Mouse (Mus musculus): ENCODE data around the gene Sell. TPM values are rescaled to one million over a fixed set of nuclear protein-coding genes. Genes with fewer than 3 reads are reported as not detected.

The Sell gene
- polyA plus RNA-seq, 1 experiment from 2014 or later: 0.93 TPM

GRCm38 (mm10) chr1:164071111-164071510, 9.3 kb downstream of the Sell start:
- no peak overlapping the region for H3K9ac ChIP-seq (ENCODE audit: low read depth, low read length)
- H3K4me2 ChIP-seq (ENCODE audit: low read depth, low read length): no peak overlapping the region
- WGBS: 74% methylated on average over 7 of the region's 7 CpGs
- no peaks in the 10 kb centered on the region for H3K36me3 ChIP-seq (ENCODE audit: control insufficient read depth, insufficient read depth, low read length)
- no peaks in the 10 kb centered on the region for H3K27me3 ChIP-seq (replicated peaks; ENCODE audit: control insufficient read depth, insufficient read depth, low read length)
- H3K9me3 ChIP-seq (ENCODE audit: control insufficient read depth, low read length): no peaks in the 10 kb centered on the region
- no peaks in the 10 kb centered on the region for H3K4me1 ChIP-seq (ENCODE audit: control insufficient read depth, insufficient read depth, low read length)
- H3K27ac ChIP-seq (ENCODE audit: low read length): no peak overlapping the region
- no peak for ATAC-seq
- H3K4me3 ChIP-seq (ENCODE audit: low read length): no peak overlapping the region

DNA sequence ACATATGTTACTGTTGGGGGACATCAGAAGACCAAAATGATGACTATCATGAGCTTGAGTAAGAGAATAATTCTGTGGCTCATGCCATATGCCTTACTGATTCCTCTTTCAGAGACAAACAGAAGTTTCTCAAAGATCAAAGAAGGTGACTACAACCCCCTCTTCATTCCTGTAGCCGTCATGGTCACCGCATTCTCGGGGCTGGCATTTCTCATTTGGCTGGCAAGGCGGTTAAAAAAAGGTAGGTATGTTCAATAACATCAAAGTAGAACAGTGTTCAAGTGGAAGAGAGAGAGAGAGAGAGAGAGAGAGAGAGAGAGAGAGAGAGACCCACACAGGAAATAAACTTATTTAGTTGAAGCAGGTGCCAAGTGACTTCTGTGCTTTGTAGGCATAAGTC, 10.2 kb downstream of the Sell start:
- Histone ChIP-seq H3K4me3 (ENCODE audit: low read length) (no peak overlapping the region), H3K4me1 (ENCODE audit: control insufficient read depth, insufficient read depth, low read length) (no peaks in the 10 kb centered on the region), H3K36me3 (ENCODE audit: control insufficient read depth, insufficient read depth, low read length) (no peaks in the 10 kb centered on the region), H3K27ac (ENCODE audit: low read length) (no peak overlapping the region), H3K9me3 (ENCODE audit: control insufficient read depth, low read length) (no peaks in the 10 kb centered on the region), H3K27me3 (replicated peaks; ENCODE audit: control insufficient read depth, insufficient read depth, low read length) (no peaks in the 10 kb centered on the region), H3K4me2 (ENCODE audit: low read depth, low read length) (no peak overlapping the region), H3K9ac (ENCODE audit: low read depth, low read length) (no peak overlapping the region)
- 94% methylated on average over 4 of the region's 4 CpGs for WGBS
- no peak for ATAC-seq

DNA sequence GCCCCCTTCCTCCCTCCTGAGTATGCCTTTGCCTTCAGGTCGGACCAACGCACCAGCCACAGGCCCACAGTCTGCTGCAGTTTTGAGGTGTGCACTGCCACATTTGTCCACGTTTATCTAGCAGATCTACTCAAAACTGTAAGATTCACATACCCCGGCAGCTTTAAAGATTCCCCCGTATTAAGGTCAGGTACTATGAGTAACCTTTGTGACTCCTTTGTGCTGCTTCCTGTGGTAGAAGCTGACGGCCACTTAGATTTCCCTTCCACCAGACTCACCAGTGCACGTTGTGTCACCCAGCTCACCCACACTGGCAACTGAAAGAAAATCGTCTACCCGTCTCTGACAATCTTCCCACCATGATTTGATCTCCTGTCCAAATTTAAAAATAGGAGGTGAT, 11.3 kb downstream of the Sell start:
- ATAC-seq: no peak
- H3K27ac ChIP-seq (ENCODE audit: low read length): no peak overlapping the region
- H3K9ac ChIP-seq (ENCODE audit: low read depth, low read length): no peak overlapping the region
- no peaks in the 10 kb centered on the region for H3K27me3 ChIP-seq (replicated peaks; ENCODE audit: control insufficient read depth, insufficient read depth, low read length)
- H3K4me1 ChIP-seq (ENCODE audit: control insufficient read depth, insufficient read depth, low read length): no peaks in the 10 kb centered on the region
- H3K9me3 ChIP-seq (ENCODE audit: control insufficient read depth, low read length): no peaks in the 10 kb centered on the region
- H3K36me3 ChIP-seq (ENCODE audit: control insufficient read depth, insufficient read depth, low read length): no peaks in the 10 kb centered on the region
- H3K4me2 ChIP-seq (ENCODE audit: low read depth, low read length): no peak overlapping the region
- H3K4me3 ChIP-seq (ENCODE audit: low read length): no peak overlapping the region
- 82% methylated on average over 9 of the region's 9 CpGs for WGBS

GRCm38 (mm10) chr1:164073803-164074202, 12.0 kb downstream of the Sell start:
- H3K27me3 ChIP-seq (replicated peaks; ENCODE audit: control insufficient read depth, insufficient read depth, low read length): no peaks in the 10 kb centered on the region
- no peaks in the 10 kb centered on the region for H3K4me1 ChIP-seq (ENCODE audit: control insufficient read depth, insufficient read depth, low read length)
- H3K27ac ChIP-seq (ENCODE audit: low read length): no peak overlapping the region
- no peak overlapping the region for H3K4me3 ChIP-seq (ENCODE audit: low read length)
- no peak overlapping the region for H3K9ac ChIP-seq (ENCODE audit: low read depth, low read length)
- no peak overlapping the region for H3K4me2 ChIP-seq (ENCODE audit: low read depth, low read length)
- no peak for ATAC-seq
- no peaks in the 10 kb centered on the region for H3K36me3 ChIP-seq (ENCODE audit: control insufficient read depth, insufficient read depth, low read length)
- H3K9me3 ChIP-seq (ENCODE audit: control insufficient read depth, low read length): no peaks in the 10 kb centered on the region
- WGBS: 78% methylated on average over 7 of the region's 7 CpGs

DNA sequence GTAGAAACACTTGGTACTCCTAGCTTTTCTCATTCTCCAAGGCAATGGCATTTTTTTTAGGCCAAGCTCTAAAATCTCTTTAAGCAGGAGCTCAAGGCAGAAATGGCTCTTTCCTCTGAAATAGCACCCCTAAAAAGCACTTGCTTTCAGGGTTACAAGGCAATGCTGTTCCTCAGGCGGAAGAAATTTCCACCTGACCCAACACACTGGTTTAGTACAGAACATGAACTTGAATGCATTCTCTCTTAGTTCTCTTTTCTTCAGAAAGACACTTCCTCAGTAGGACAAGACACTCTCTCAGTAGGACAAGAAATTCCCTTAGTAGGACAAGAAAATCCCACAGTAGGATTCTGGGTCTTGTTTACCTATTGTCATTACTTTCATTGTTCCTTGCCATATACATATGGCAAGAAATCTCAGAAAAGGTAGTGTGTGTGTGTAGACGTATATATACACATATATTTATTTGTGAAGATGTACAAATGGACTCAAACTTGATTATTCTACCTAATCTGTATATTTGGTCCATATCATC, 12.9 kb downstream of the Sell start:
- no peak overlapping the region for H3K4me3 ChIP-seq (ENCODE audit: low read length)

GRCm38 (mm10) chr1:164075416-164075815, 13.6 kb downstream of the Sell start:
- H3K4me2 ChIP-seq (ENCODE audit: low read depth, low read length): no peak overlapping the region
- H3K27ac ChIP-seq (ENCODE audit: low read length): no peak overlapping the region
- WGBS: 96% methylated on average over 1 of the region's 1 CpGs
- no peak overlapping the region for H3K9ac ChIP-seq (ENCODE audit: low read depth, low read length)
- no peak for ATAC-seq
- no peaks in the 10 kb centered on the region for H3K36me3 ChIP-seq (ENCODE audit: control insufficient read depth, insufficient read depth, low read length)
- no peak overlapping the region for H3K4me3 ChIP-seq (ENCODE audit: low read length)
- H3K4me1 ChIP-seq (ENCODE audit: control insufficient read depth, insufficient read depth, low read length): no peaks in the 10 kb centered on the region
- no peaks in the 10 kb centered on the region for H3K27me3 ChIP-seq (replicated peaks; ENCODE audit: control insufficient read depth, insufficient read depth, low read length)
- no peaks in the 10 kb centered on the region for H3K9me3 ChIP-seq (ENCODE audit: control insufficient read depth, low read length)

More for the DNA sequence above, 12.9 kb downstream of the Sell start:
- no peak overlapping the region for H3K9ac ChIP-seq (ENCODE audit: low read depth, low read length)
- ATAC-seq: no peak
- no peaks in the 10 kb centered on the region for H3K4me1 ChIP-seq (ENCODE audit: control insufficient read depth, insufficient read depth, low read length)
- H3K27ac ChIP-seq (ENCODE audit: low read length): no peak overlapping the region
- WGBS: 85% methylated on average over 2 of the region's 2 CpGs
- no peaks in the 10 kb centered on the region for H3K27me3 ChIP-seq (replicated peaks; ENCODE audit: control insufficient read depth, insufficient read depth, low read length)
- no peaks in the 10 kb centered on the region for H3K9me3 ChIP-seq (ENCODE audit: control insufficient read depth, low read length)
- no peaks in the 10 kb centered on the region for H3K36me3 ChIP-seq (ENCODE audit: control insufficient read depth, insufficient read depth, low read length)
- H3K4me2 ChIP-seq (ENCODE audit: low read depth, low read length): no peak overlapping the region

GRCm38 (mm10) chr1:164076441-164076840, 14.7 kb downstream of the Sell start:
- Histone ChIP-seq H3K4me3 (ENCODE audit: low read length) (no peak overlapping the region), H3K4me2 (ENCODE audit: low read depth, low read length) (no peak overlapping the region), H3K9me3 (ENCODE audit: control insufficient read depth, low read length) (no peaks in the 10 kb centered on the region), H3K27me3 (replicated peaks; ENCODE audit: control insufficient read depth, insufficient read depth, low read length) (no peaks in the 10 kb centered on the region), H3K9ac (ENCODE audit: low read depth, low read length) (no peak overlapping the region), H3K36me3 (ENCODE audit: control insufficient read depth, insufficient read depth, low read length) (no peaks in the 10 kb centered on the region), H3K4me1 (ENCODE audit: control insufficient read depth, insufficient read depth, low read length) (no peaks in the 10 kb centered on the region), H3K27ac (ENCODE audit: low read length) (no peak overlapping the region)
- no peak for ATAC-seq
- 53% methylated on average over 1 of the region's 1 CpGs for WGBS

DNA sequence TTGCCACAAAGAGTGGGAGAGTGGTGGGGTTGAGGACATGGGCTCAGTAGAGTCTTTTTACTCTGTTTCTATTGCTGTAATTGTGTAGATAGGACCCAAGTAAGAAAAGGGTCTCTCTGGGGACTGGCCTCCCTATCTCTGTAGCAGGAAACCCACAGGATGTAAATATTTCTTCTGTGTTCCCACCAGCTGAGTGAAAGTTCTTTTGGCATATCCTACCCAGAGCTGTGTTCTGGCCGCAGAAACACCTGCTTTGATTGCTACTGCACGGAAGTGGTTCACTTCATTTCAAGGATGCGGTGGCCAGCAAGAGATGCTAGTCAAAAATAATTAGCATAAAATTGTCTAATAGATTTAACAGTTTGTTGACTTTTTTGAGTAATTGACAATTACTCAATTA, 15.2 kb downstream of the Sell start:
- no peaks in the 10 kb centered on the region for H3K36me3 ChIP-seq (ENCODE audit: control insufficient read depth, insufficient read depth, low read length)
- H3K27me3 ChIP-seq (replicated peaks; ENCODE audit: control insufficient read depth, insufficient read depth, low read length): no peaks in the 10 kb centered on the region
- no peaks in the 10 kb centered on the region for H3K9me3 ChIP-seq (ENCODE audit: control insufficient read depth, low read length)
- no peak overlapping the region for H3K9ac ChIP-seq (ENCODE audit: low read depth, low read length)
- no peak overlapping the region for H3K27ac ChIP-seq (ENCODE audit: low read length)
- WGBS: 87% methylated on average over 3 of the region's 3 CpGs
- no peaks in the 10 kb centered on the region for H3K4me1 ChIP-seq (ENCODE audit: control insufficient read depth, insufficient read depth, low read length)
- ATAC-seq: no peak
- H3K4me2 ChIP-seq (ENCODE audit: low read depth, low read length): no peak overlapping the region
- H3K4me3 ChIP-seq (ENCODE audit: low read length): no peak overlapping the region

DNA sequence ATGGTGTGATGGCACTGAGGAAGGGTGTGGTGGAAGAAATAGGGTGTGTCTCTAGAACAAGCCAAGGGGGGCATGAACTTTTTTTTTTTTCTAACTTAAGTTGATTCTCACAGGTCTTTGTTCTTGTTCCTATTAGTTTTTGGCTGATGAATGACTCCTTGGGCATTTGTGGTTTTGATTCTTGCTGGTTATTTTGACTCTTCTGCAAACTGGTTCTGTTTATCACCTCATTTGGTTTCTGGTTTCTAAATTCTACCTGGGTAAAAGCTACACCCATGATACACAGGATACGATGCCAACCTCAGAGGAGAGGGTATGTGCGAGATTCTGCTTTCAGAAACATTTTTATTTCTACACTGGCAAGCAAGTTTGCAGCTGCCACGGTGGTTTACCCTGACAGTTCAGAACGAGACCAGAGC, 16.6 kb downstream of the Sell start:
- H3K27me3 ChIP-seq (replicated peaks; ENCODE audit: control insufficient read depth, insufficient read depth, low read length): no peaks in the 10 kb centered on the region
- 83% methylated on average over 4 of the region's 4 CpGs for WGBS
- H3K36me3 ChIP-seq (ENCODE audit: control insufficient read depth, insufficient read depth, low read length): no peaks in the 10 kb centered on the region
- H3K4me2 ChIP-seq (ENCODE audit: low read depth, low read length): no peak overlapping the region
- no peak overlapping the region for H3K4me3 ChIP-seq (ENCODE audit: low read length)
- no peaks in the 10 kb centered on the region for H3K9me3 ChIP-seq (ENCODE audit: control insufficient read depth, low read length)
- ATAC-seq: no peak
- H3K27ac ChIP-seq (ENCODE audit: low read length): no peak overlapping the region
- no peaks in the 10 kb centered on the region for H3K4me1 ChIP-seq (ENCODE audit: control insufficient read depth, insufficient read depth, low read length)
- H3K9ac ChIP-seq (ENCODE audit: low read depth, low read length): no peak overlapping the region

DNA sequence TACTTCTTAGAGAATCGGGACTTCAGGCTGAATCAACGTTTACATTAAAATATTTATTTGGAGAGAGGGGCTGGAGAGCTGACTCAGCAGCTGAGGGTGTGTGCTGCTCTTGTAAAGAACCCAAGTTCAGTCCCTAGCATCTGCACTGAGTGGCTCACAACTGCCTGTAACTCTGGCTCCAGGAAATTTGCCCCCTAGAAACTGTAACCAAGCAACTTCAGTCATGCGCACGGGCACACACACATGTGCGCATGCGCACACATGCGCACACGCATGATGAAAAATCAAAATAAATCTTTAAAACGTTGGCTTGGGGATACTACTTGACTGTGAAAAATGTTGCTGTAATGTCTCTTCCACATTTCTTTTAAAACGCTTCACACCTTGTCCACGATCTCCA, 17.3 kb downstream of the Sell start:
- 77% methylated on average over 11 of the region's 11 CpGs for WGBS

More for the DNA sequence above, 17.3 kb downstream of the Sell start:
- Histone ChIP-seq H3K4me2 (ENCODE audit: low read depth, low read length) (no peak overlapping the region), H3K9me3 (ENCODE audit: control insufficient read depth, low read length) (no peaks in the 10 kb centered on the region), H3K36me3 (ENCODE audit: control insufficient read depth, insufficient read depth, low read length) (no peaks in the 10 kb centered on the region), H3K4me1 (ENCODE audit: control insufficient read depth, insufficient read depth, low read length) (no peaks in the 10 kb centered on the region), H3K27me3 (replicated peaks; ENCODE audit: control insufficient read depth, insufficient read depth, low read length) (no peaks in the 10 kb centered on the region), H3K4me3 (ENCODE audit: low read length) (no peak overlapping the region), H3K9ac (ENCODE audit: low read depth, low read length) (no peak overlapping the region), H3K27ac (ENCODE audit: low read length) (no peak overlapping the region)
- ATAC-seq: no peak

Data from intestine, embryonic 16.5 days (tissue).